Mouse (Mus musculus) gastrocnemius, postnatal 25 days (tissue): ENCODE results near the gene Kctd5. TPM values are rescaled to one million over a fixed set of nuclear protein-coding genes. Genes with fewer than 3 reads are reported as not detected.

Source experiments
- DNase-seq: peaks from one replicate; pipeline ENCODE4 v3.0.0; 2022
- total RNA-seq, 2 experiments: library from RNA; stranded (reverse); gene quantifications; 1 replicate in 1 of 2; 2 replicates in 1 of 2; pipeline ENCODE4 v1.2.3; 2021

The Kctd5 gene
- total RNA-seq, 2 experiments from 2014 or later = 8.5 to 9.1 TPM

- DNase-seq = no peak
Measured at GRCm38 (mm10) chr17:24037360-24037759, 35.9 kb downstream of the Kctd5 start.

GRCm38 (mm10) chr17:24036954-24037353 is 36.3 kb downstream of the Kctd5 start:
- DNase-seq = no peak

- no peak for DNase-seq
Measured at GRCm38 (mm10) chr17:24035087-24035486, 38.2 kb downstream of the Kctd5 start.

- no peak for DNase-seq
Measured at GRCm38 (mm10) chr17:24030551-24030950, 42.7 kb downstream of the Kctd5 start.

GRCm38 (mm10) chr17:24029477-24029876 is 43.8 kb downstream of the Kctd5 start:
- no peak for DNase-seq

- DNase-seq = no peak
Measured at GRCm38 (mm10) chr17:24021375-24022199, 51.7 kb downstream of the Kctd5 start.

GRCm38 (mm10) chr17:24020696-24021095 is 52.6 kb downstream of the Kctd5 start:
- no peak for DNase-seq

- no peak for DNase-seq
Measured at GRCm38 (mm10) chr17:24015727-24016126, 57.6 kb downstream of the Kctd5 start.

- DNase-seq = no peak
Measured at GRCm38 (mm10) chr17:24014433-24014965, 58.8 kb downstream of the Kctd5 start.

GRCm38 (mm10) chr17:24012921-24013320 is 60.4 kb downstream of the Kctd5 start:
- DNase-seq = no peak

- DNase-seq = no peak
Measured at GRCm38 (mm10) chr17:24009617-24010016, 63.7 kb downstream of the Kctd5 start.

GRCm38 (mm10) chr17:24008105-24008504 is 65.2 kb downstream of the Kctd5 start:
- no peak for DNase-seq

- no peak for DNase-seq
Measured at GRCm38 (mm10) chr17:24007391-24007790, 65.9 kb downstream of the Kctd5 start.

GRCm38 (mm10) chr17:24006930-24007329 is 66.4 kb downstream of the Kctd5 start:
- no peak for DNase-seq

GRCm38 (mm10) chr17:24005049-24005448 is 68.2 kb downstream of the Kctd5 start:
- no peak for DNase-seq

GRCm38 (mm10) chr17:24004071-24004665 is 69.1 kb downstream of the Kctd5 start:
- DNase-seq = no peak

- DNase-seq = peak; percentile 36
Measured at GRCm38 (mm10) chr17:24000404-24000803, 72.9 kb downstream of the Kctd5 start.

- DNase-seq = no peak
Measured at GRCm38 (mm10) chr17:23998383-23998782, 74.9 kb downstream of the Kctd5 start.

- no peak for DNase-seq
Measured at GRCm38 (mm10) chr17:23997901-23998300, 75.4 kb downstream of the Kctd5 start, which contains the start of gene Prss22. Prss22 (minus strand) TSS chr17:23998100.
